Mouse (Mus musculus) heart, embryonic 15.5 days (tissue): ENCODE results near the gene Misp. TPM values are rescaled to one million over a fixed set of nuclear protein-coding genes. Genes with fewer than 3 reads are reported as not detected.

Source experiments
- ATAC-seq: fragments of 200-750 bp; cut with Nextera tagmentation; replicated peaks from 2 replicates; pipeline ENCODE4 v1.8.0; 2017; ENCODE audit warnings: low read depth, moderate TSS enrichment; ENCODE audit not compliant: insufficient number of reproducible peaks, insufficient read depth, low FRiP score
- H3K27ac ChIP-seq: fragments of 300-500 bp; sonication (generic); 2 replicates; pipeline ENCODE4 v1.5.1; 2015; ENCODE audit warnings: mild to moderate bottlenecking, inconsistent platforms
- H3K27me3 ChIP-seq: fragments of 300-500 bp; sonication (generic); 2 replicates; pipeline ENCODE4 v1.6.1; 2015; ENCODE audit warnings: inconsistent platforms
- H3K36me3 ChIP-seq: fragments of 300-500 bp; sonication (generic); 2 replicates; pipeline ENCODE4 v1.6.1; 2015; ENCODE audit warnings: mild to moderate bottlenecking, inconsistent platforms
- H3K4me1 ChIP-seq: fragments of 300-500 bp; sonication (generic); replicated peaks from 2 replicates; pipeline ENCODE4 v1.6.1; 2015; ENCODE audit warnings: inconsistent platforms
- H3K4me2 ChIP-seq: fragments of 300-500 bp; sonication (generic); 2 replicates; pipeline ENCODE4 v1.6.1; 2015; ENCODE audit warnings: inconsistent platforms, mild to moderate bottlenecking, moderate library complexity
- H3K4me3 ChIP-seq: fragments of 300-500 bp; sonication (generic); 2 replicates; pipeline ENCODE4 v1.5.1; 2015; ENCODE audit warnings: mild to moderate bottlenecking, inconsistent platforms
- H3K9ac ChIP-seq: fragments of 300-500 bp; sonication (generic); 2 replicates; pipeline ENCODE4 v1.6.1; 2015; ENCODE audit warnings: mild to moderate bottlenecking, inconsistent platforms
- H3K9me3 ChIP-seq: fragments of 300-500 bp; sonication (generic); replicated peaks from 2 replicates; pipeline ENCODE4 v1.6.1; 2016; ENCODE audit warnings: inconsistent platforms
- WGBS: fragments of 180-500 bp; shearing (Covaris S2); methylation state at CpG from one replicate; pipeline ENCODE4 v1.1.7; 2015; ENCODE audit warnings: mixed read lengths; 5-methylcytosine and 5-hydroxymethylcytosine counted together
- polyA plus RNA-seq: library from polyadenylated mRNA; unstranded; fragments of >200 nt; fragmentation: Nextera tagmentation; extraction: Ambion mirVana; gene quantifications from 2 replicates; pipeline ENCODE4 v1.2.1, GENCODE M21; 2015

The Misp gene
- polyA plus RNA-seq, 1 experiment from 2014 or later = 0.81 TPM

DNA sequence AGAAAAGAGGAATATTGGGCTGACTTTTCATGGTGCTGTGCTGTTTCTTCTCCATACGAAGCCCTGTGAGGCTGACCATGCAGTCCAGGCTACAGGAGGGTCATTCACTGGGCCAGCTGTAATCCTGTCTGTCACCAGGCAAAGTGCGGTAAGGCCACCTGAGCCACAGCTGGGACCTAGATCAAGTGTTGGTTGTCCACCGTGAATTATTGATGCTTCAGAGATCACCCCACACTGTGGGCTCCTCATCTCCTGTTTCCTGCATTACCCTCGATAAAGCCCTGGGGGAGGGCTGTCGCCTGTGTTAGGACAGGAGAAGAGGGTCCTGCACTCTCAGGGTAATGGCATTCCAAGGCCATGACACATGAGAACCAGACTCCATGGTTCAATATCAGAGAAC is 25.8 kb downstream of the Misp start:
- Histone ChIP-seq H3K27ac (no peak overlapping the region), H3K4me3 (no peak overlapping the region), H3K9me3 (no peaks in the 10 kb centered on the region), H3K36me3 (no peaks in the 10 kb centered on the region), H3K27me3 (no peaks in the 10 kb centered on the region), H3K4me2 (no peak overlapping the region), H3K4me1 (peaks cover 27% of the 10 kb centered on the region), H3K9ac (no peak overlapping the region)
- ATAC-seq = no peak
- WGBS = 53% methylated on average over 5 of the region's 5 CpGs

DNA sequence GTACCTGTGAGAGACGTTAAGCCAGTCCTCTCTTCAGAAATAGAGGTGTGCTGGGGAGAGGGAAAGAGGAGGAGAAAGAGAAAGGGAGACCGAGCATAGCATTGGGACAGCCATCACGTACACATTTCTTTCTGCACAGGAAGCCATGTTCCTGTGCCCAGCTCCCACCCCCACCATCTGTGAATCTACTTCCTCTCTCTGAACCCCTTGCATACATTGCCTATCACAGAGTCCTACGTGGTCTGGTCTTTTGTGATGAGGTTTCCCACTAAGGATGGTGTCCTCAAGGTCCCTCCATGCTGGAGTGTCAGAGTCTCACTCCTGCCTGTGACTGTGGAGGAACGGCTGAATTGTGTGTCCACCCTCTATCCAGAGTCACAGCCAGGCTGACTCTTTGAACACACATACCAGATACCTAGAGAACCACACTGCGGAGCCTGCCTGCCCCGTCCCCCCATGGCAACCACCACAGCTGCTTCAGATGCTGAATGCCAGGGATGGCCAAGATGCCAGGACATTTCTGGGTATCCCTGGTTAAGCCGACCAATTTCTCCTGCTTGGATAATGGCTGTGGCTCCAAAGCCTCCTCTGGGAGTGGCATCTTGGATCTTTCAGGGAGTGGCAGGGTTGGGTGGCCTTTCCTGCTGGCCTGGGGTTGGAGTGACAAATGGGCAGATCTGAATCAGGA is 29.3 kb downstream of the Misp start:
- ATAC-seq = no peak
- H3K36me3 ChIP-seq = no peaks in the 10 kb centered on the region
- H3K27me3 ChIP-seq = no peaks in the 10 kb centered on the region
- H3K4me2 ChIP-seq = no peak overlapping the region
- 67% methylated on average over 8 of the region's 8 CpGs for WGBS
- H3K9me3 ChIP-seq = no peaks in the 10 kb centered on the region
- H3K27ac ChIP-seq = peak overlapping the region; percentile 28; the same call in 1 of the 2 replicates
- no peak overlapping the region for H3K9ac ChIP-seq
- H3K4me3 ChIP-seq = no peak overlapping the region
- H3K4me1 ChIP-seq = peaks cover 27% of the 10 kb centered on the region

DNA sequence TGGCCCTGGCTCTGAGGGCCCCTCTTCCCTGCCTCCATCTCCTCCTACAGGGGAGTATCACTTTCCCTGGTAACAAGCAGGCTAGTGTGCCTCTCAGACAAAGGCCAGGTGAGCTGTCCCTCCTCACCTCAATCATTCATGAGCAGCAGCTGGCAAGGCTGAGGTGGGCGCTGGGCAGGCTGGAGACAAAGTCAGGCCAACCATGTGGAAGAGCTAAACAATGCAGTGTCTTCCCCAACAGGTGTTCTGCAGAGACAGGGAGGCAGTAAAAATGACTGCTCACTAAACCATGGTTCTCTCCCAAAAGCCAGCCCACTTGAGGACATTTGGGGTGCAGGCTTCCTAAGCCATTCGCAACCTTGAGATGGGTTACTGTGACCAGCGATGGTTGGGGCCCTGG is 30.9 kb downstream of the Misp start:
- 73% methylated on average over 3 of the region's 3 CpGs for WGBS
- Histone ChIP-seq H3K27ac (peak overlapping the region; percentile 100), H3K9ac (no peak overlapping the region; the same call in 1 of the 2 replicates)

DNA sequence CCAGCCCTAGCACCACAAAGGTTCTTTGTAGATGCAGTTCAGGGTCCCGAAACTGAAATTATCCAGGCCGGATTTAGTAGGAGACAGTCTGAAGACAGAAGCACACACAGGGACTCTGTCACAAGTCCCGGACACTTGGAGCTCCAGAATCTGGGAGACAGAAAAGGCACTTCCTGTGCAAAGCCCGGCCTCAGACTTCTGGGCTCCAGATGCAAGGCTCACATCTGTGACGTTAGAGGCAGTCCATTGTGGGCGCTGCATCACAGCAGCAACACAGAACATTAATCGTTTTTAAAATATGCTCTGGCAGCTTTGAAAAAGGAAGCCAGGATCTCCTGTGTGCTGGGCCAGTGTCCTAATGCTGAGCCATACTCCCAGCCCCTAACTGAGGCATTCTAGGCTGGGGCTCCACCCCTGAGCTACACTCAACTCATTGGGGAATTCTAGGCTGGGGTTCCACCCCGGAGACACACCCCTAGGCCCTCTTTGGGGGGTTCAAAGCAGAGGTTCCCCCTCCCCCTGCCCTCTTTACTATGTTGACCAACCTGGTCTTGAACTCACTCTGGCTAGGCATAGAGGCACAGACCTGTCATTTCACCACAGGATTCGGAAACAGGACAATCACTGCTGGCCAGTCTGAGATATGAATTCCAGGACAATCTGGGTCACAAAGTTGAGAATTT is 31.5 kb downstream of the Misp start:
- Histone ChIP-seq H3K36me3 (peaks cover 5% of the 10 kb centered on the region; the same call in 1 of the 2 replicates), H3K4me3 (peak overlapping the region; percentile 97; the same call in 1 of the 2 replicates), H3K9me3 (no peaks in the 10 kb centered on the region), H3K27ac (peak overlapping the region; percentile 100), H3K4me2 (peak overlapping the region; percentile 84), H3K27me3 (no peaks in the 10 kb centered on the region), H3K4me1 (peaks cover 41% of the 10 kb centered on the region), H3K9ac (peak overlapping the region; percentile 76)
- WGBS = 38% methylated on average over 9 of the region's 9 CpGs
- ATAC-seq = no peak

More for the DNA sequence above, 30.9 kb downstream of the Misp start:
- Histone ChIP-seq H3K4me2 (peak overlapping the region; percentile 84), H3K36me3 (peaks cover 4% of the 10 kb centered on the region; the same call in 1 of the 2 replicates), H3K27me3 (no peaks in the 10 kb centered on the region), H3K9me3 (no peaks in the 10 kb centered on the region), H3K4me1 (peaks cover 35% of the 10 kb centered on the region), H3K4me3 (no peak overlapping the region)
- no peak for ATAC-seq

DNA sequence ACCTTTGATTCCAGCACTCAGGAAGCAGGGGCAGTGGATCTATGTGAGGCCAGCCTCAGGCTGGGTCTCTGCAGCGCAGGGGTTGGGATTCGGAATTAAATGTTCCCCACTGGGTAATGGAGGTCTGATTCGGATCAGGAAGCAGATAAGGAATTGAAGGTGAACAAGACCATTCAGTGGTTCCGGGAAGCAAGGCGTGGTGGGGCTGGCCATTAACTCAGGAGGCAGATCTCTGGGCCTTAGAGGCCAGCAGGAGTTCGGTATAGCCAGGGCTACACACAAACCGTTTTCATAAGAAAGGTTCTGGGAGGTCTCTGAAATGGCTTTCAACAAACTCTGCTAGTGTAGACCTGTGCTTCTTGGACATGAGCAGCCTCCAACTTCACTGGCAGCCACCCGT is 32.0 kb downstream of the Misp start:
- Histone ChIP-seq H3K9ac (peak overlapping the region; percentile 76), H3K27me3 (no peaks in the 10 kb centered on the region), H3K9me3 (no peaks in the 10 kb centered on the region), H3K4me2 (peak overlapping the region; percentile 84), H3K27ac (peak overlapping the region; percentile 100), H3K4me3 (peak overlapping the region; percentile 97), H3K4me1 (peaks cover 47% of the 10 kb centered on the region), H3K36me3 (peaks cover 5% of the 10 kb centered on the region; the same call in 1 of the 2 replicates)
- 23% methylated on average over 8 of the region's 8 CpGs for WGBS
- no peak for ATAC-seq

DNA sequence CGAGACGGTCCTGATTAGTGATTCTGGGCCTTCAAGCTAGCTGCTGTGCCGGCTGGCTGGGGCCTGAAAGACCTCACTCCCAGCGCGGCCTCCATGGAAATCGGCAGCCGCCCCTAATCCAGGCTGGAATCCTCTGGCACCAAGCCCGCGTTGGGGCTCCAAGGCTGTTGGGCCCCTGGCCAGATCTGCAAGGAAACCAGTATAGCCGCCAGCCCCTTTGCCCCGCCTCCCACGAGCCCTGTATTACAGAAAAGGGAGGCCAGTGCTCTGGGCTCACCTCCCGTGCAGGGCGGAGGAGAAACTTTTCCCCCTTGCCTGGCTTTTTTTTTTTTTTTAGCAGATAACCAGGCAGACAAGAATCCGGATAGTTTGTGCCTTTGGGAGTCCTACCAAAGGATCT is 32.6 kb downstream of the Misp start:
- Histone ChIP-seq H3K27me3 (no peaks in the 10 kb centered on the region), H3K4me1 (peaks cover 52% of the 10 kb centered on the region), H3K36me3 (peaks cover 5% of the 10 kb centered on the region; the same call in 1 of the 2 replicates), H3K9ac (peak overlapping the region; percentile 76), H3K27ac (peak overlapping the region; percentile 100), H3K4me2 (peak overlapping the region; percentile 84), H3K9me3 (no peaks in the 10 kb centered on the region), H3K4me3 (peak overlapping the region; percentile 97)
- peak; percentile 64 for ATAC-seq
- WGBS = 0% methylated on average over 15 of the region's 15 CpGs

DNA sequence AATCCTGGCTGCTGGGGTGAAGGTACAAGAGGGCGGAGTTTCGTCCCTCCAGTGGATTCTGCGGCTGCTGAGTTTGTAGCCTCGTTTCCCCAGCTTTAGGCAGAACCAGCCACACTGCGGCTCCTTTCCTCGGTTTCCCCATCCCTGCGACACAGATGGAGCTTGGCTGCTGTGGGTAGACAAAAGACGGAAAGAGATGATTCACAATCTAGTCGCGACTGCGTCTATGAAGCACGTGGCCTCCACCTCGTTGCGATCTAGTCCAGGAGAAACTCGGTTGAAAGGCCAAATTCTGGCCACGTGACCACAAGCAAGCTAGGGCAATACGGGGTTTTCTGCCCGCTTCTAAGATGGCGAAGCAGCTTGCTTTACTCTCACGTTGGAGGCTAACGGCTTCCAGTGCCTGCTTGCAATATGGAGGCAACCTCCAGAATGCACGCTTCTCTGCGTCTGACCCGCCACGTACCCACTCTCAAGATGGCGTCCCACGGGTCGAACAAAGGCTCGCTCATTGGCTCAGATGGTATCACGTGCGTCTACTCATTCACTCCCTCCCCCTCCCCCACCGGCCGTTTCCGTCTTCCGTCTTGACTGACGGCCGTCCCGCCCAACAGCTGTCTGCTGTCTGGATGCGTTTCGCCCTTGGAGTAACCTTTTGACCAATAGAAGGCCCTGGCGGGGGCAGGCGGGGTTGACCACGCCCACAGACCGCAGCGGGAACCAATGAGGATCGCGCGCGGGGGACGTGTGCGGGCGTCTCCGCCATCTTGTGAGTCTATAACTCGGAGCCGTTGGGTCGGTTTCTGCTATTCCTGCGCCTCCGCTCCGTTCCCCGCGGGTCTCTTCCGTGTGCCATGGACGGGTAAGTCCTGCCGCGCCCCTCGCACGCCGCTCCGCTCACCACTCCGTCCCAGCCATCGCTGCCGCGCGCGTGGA is 33.3 kb downstream of the Misp start, which contains the start of gene Ptbp1:
Ptbp1 (plus strand) TSS at position 568 of the 936 bp plus-strand sequence.
- H3K9ac ChIP-seq = peak within 1 kb of the TSS; percentile 98
- H3K9me3 ChIP-seq = no peaks in the 10 kb centered on the region
- no peaks in the 10 kb centered on the region for H3K27me3 ChIP-seq
- H3K4me3 ChIP-seq = peak within 1 kb of the TSS; percentile 97
- peaks cover 60% of the 10 kb centered on the region for H3K4me1 ChIP-seq
- under 1% methylated on average over 75 of the region's 75 CpGs for WGBS
- H3K4me2 ChIP-seq = peak within 1 kb of the TSS; percentile 84
- ATAC-seq = peak; percentile 88
- H3K27ac ChIP-seq = peak within 1 kb of the TSS; percentile 100
- H3K36me3 ChIP-seq = peaks cover 11% of the 10 kb centered on the region

DNA sequence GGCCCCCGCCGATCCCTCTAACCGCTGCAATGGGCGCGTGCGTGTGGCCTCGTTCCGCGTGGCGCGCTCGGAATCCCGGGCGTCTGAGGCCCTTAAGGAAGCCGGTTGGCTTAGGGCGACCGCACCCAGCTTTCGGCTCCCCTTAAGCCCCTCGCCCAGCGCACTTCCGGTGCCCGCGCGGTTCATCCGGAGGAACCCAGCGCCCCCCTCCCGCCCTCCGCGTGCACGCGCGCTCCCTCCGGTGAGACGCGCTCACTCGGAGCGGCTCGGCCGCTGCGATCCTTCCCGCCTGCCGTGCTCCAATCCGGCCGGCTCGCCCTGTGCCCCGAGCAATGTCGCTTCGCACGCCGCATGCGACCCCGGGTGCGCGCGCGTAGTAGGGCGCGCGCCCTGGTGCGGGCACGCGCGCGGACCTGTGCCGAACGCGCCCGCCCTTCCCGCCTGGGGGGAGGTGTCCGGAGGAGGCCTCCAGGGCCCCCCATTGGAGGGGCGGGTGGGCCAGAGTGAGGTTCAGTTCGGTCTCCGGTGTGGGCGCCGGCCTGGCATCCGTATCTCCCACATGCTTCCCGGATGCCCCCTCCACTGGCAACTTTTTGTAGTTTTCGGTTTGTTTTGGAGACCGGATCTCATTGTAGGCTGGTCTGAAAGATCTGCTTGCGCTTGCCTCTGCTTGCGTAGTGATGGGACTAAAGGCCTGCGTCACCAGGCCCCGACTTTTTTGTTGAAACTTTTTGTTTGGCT is 34.2 kb downstream of the Misp start:
- Histone ChIP-seq H3K9ac (peak overlapping the region; percentile 98), H3K27me3 (no peaks in the 10 kb centered on the region), H3K27ac (peak overlapping the region; percentile 100), H3K4me2 (peak overlapping the region; percentile 79), H3K9me3 (no peaks in the 10 kb centered on the region), H3K4me3 (peak overlapping the region; percentile 97), H3K4me1 (peaks cover 68% of the 10 kb centered on the region), H3K36me3 (peaks cover 19% of the 10 kb centered on the region)
- WGBS = under 1% methylated on average over 80 of the region's 83 CpGs
- peak; percentile 16 for ATAC-seq

DNA sequence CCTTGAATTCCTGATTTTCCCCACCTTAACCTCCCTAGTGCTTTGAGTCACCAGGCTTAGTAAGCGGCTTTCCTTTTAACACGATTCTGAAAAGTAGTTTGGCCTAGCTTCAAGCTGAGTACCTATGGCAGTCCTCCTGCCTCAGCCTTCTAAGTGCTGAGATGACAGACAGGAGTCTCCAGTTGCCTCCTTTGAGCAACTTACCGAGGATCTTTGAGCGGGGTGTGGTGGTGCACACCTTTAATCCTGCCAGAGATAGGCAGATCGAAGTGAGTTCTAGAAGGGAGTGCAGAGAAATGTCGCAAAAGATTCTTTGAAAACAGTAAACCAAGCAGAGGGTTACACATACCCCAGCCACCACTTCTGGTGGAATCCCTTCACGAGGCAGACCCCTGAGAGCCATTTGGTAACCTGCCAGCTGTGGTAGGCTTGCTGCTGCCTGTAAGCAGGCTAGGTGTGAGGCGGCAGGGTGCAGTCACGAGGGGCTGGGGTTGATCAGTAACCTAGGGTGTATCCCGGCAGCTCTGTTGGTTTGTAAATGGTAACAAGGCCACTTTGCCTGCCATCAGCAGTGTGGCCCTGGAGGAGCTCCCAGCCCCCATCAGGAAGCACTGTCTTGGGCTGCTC is 34.9 kb downstream of the Misp start:
- ATAC-seq = no peak
- Histone ChIP-seq H3K27ac (peak overlapping the region; percentile 100), H3K4me3 (peak overlapping the region; percentile 97), H3K4me2 (peak overlapping the region; percentile 79), H3K9me3 (no peaks in the 10 kb centered on the region), H3K4me1 (peaks cover 74% of the 10 kb centered on the region), H3K36me3 (peaks cover 26% of the 10 kb centered on the region), H3K9ac (peak overlapping the region; percentile 98), H3K27me3 (no peaks in the 10 kb centered on the region)
- under 1% methylated on average over 10 of the region's 10 CpGs for WGBS

DNA sequence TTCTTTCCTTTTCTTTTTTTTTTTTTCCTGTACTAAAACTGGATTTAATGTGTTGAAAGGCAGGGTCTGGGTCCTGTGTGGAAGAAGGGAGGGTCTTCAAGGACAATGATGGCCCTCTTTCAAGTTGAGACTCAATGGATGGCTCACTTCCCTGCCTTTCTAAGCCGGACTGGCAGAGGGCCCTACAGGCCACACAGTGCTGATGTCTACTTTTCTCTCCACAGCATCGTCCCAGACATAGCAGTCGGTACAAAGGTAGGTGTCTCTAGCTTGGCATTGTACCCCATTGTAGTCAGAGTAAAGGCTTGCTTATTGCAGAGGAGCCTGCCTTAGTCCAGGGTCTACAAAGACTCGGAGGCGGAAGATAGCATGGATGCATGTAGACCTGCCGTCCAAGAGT is 35.5 kb downstream of the Misp start:
- Histone ChIP-seq H3K27me3 (no peaks in the 10 kb centered on the region), H3K9me3 (no peaks in the 10 kb centered on the region), H3K4me2 (peak overlapping the region; percentile 79), H3K4me1 (peaks cover 70% of the 10 kb centered on the region), H3K36me3 (peaks cover 32% of the 10 kb centered on the region), H3K4me3 (peak overlapping the region; percentile 97), H3K9ac (peak overlapping the region; percentile 98), H3K27ac (peak overlapping the region; percentile 100)
- WGBS = 21% methylated on average over 6 of the region's 6 CpGs
- ATAC-seq = no peak
